Mouse (Mus musculus) Patski (cell line): ENCODE data around the gene Gm4707. TPM values are rescaled to one million over a fixed set of nuclear protein-coding genes. Genes with fewer than 3 reads are reported as not detected.
A peak's percentile ranks its signal among the peaks of the same experiment; 100 is the strongest.
"Not testable (repeated sequence)": the region's sequence is repeated elsewhere in the genome, so short reads cannot be mapped to it uniquely, and the experiment has no call there.

ENCODE experiments used
- ATAC-seq: fragments of 100-300 bp; one replicate; pipeline ENCODE4 v1.8.0; 2021
- CTCF ChIA-PET: fragments of 350-600 bp; sonication (Branson Sonifier 250); formaldehyde crosslinking; loops from one replicate; lab custom pipeline; 2022; ENCODE audit warnings: inconsistent platforms; lab: Charles Lee
- POLR2A ChIA-PET: fragments of 350-600 bp; sonication (Branson Sonifier 250); formaldehyde crosslinking; loops from one replicate; lab custom pipeline; 2022; ENCODE audit warnings: antibody characterized with exemption, inconsistent platforms; lab: Charles Lee
- DNase-seq: peaks from one replicate; pipeline ENCODE4 v3.0.0-alpha.2; 2011; ENCODE audit warnings: low read depth, low spot score
- H3K27me3 ChIP-seq: fragments of 371-371 bp; one replicate; pipeline ENCODE4 v1.5.1; 2021
- CTCF ChIP-seq: fragments of 100-300 bp; IDR thresholded peaks from one replicate; pipeline ENCODE4 v1.5.1; 2021
- in situ Hi-C: fragments of 300-500 bp; cut with MboI; formaldehyde crosslinking; loops from 3 replicates; pipeline ENCODE4 v1.11.1; 2018; ENCODE audit warnings: low pct_unique_long_range_greater_than_20kb, mixed read lengths
- polyA plus RNA-seq: library from polyadenylated mRNA; unstranded; gene quantifications from one replicate; pipeline ENCODE4 v1.2.3, GENCODE M21; 2021

Gene Gm4707
- polyA plus RNA-seq, 1 experiment from 2014 or later, result 0.47 TPM

DNA sequence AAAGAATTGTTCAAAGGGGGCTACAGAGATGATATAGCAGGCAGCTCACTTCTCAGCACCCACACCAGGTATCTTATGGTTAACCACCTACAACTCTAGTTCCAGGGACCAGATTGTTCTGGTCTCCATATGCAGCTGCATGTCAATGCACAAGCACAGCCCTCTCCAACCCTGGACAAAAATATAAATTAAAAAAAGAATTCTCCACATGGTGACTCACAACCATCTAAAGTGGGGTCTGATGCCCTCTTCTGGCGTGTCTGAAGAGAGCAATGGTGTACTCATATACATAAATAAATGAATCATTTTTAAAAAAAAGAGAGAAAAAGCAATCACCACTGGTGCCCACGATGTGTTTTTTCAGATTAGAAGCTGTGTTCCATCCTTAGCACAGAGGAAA lies 15.0 kb downstream of the Gm4707 start:
- ATAC-seq, result no peak
- ChIA-PET CTCF (interaction anchor here (0.8 to 2.7 kb wide), 4 partner anchors 11 to 82 kb away, joined by 3 to 13 read pairs (median 3); no protein-coding TSS in a partner anchor), POLR2A (no interaction called here)
- H3K27me3 ChIP-seq, result no peaks in the 10 kb centered on the region
- no peak for DNase-seq
- TF ChIP-seq CTCF, result peak; percentile 38
- in situ Hi-C loops, result no loop called here

DNA sequence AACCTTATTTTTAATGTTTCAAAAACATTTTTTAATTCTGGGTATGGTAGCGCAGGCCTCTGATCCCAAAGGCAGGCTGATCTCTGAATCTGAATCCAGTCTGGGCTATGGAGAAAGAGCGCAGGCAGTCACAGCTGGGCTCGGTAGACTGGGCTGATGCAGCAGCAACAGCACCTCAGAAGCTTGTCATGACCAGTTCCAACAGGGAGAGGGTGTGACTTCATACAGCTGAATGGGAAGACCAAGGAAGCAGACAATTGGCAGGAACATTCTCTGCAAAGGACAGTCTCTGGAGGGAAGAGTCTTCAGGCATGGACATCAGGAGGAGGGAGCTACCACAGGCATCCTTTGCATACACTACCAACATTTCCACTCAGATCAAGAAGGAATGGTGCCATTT lies 15.6 kb downstream of the Gm4707 start:
- ATAC-seq (no peak), DNase-seq (no peak)
- no peak for TF ChIP-seq CTCF
- in situ Hi-C loops, result no loop called here
- no peaks in the 10 kb centered on the region for H3K27me3 ChIP-seq
- ChIA-PET CTCF (interaction anchor here (1.4 to 2.7 kb wide), 3 partner anchors 11 to 82 kb away, joined by 3 to 13 read pairs (median 3); no protein-coding TSS in a partner anchor), POLR2A (no interaction called here)

DNA sequence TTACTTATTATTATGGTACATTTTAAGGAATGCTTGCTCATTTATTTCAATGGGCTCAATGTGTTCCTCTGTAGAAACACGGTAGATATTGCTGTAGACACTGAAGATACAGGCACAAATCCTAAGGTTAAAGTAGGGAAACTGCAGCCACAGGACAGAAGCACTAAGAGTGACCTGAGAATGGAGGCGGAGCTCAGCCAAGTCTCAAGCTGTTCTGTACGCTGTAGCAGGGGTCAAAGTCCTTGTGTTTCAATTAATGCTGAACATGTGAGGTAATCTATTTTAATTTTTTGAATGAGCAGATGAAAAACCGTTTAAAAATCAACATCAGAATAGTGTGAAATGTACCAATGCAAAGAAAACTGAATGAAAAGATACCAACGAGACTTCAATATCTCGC lies 16.4 kb downstream of the Gm4707 start:
- ChIA-PET CTCF (interaction anchor here (2.7 kb wide), 1 partner anchor 12 kb away, joined by 13 read pairs; no protein-coding TSS in a partner anchor), POLR2A (no interaction called here)
- ATAC-seq (no peak), DNase-seq (no peak)
- no peak for TF ChIP-seq CTCF
- H3K27me3 ChIP-seq, result no peaks in the 10 kb centered on the region
- in situ Hi-C loops, result no loop called here

DNA sequence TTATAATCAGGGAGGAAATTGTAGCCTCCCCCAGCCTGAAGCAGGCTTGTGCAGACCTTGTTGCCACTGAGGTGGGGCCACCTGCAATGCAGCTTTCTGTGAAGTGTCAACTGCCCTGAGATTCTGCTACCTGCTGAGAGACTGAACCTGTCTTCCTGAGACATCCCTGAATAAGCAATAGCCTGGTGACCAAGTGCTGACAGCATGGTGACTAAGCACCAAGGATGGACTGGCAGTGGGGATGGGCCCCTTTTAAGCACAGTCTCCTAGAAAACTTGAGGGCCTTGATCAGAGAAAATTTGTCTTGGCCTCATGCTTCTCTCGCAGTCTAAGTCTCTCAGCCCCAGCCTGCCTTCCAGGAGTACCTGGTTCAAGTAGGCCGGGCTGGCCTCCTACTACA lies 37.2 kb downstream of the Gm4707 start:
- POLR2A ChIA-PET, DNase-seq, in situ Hi-C loops, ATAC-seq, H3K27me3 ChIP-seq, CTCF ChIA-PET: not testable (repeated sequence)

DNA sequence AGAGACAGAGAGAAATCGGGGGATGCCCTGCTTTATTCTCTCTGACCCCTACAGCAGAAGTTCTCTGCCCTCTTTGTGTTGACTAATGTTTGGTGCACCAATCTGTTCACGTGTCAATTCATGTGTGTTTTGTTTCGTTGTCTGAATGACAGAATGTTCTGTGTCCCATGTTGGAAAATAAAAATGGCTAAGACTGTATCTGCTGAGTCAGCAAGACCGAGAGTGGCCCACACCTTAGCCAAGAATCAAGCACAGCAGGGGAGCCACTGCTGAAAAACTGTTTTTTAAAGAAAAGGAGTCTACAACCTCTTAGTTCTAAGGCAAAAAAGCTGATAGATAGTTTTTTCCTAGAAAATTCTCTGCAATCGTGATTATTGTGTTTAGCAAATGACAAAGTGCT lies 40.3 kb downstream of the Gm4707 start:
- DNase-seq, POLR2A ChIA-PET, ATAC-seq, H3K27me3 ChIP-seq, CTCF ChIA-PET, in situ Hi-C loops: not testable (repeated sequence)

DNA sequence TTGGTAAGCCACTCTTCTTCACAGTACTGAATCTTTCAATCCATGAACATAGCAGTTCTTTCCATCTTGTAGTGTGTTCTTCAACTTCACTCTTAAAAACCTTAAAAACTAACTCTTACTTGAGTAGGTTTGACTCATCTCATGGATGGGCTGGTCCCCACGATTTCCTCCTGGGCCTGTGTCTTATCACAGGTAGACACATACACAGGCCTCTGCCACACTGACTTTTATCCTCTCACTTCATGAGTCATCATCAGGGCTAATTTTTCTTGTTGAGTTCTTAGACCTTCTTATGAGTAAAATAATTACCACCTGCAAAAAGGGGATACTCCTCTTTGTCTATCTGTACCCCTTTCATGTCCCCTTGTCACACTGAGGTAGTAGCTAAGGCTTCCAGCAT lies 42.7 kb downstream of the Gm4707 start:
- in situ Hi-C loops, result no loop called here
- CTCF ChIA-PET, result no interaction called here
- ATAC-seq, result no peak

More for the DNA sequence above, 42.7 kb downstream of the Gm4707 start:
- no peak for TF ChIP-seq CTCF
- no peaks in the 10 kb centered on the region for H3K27me3 ChIP-seq
- no peak for DNase-seq
- POLR2A ChIA-PET, result no interaction called here

Other genes with a start within 250 kb of the Gm4707 start
- 0.59 TPM for gene Emilin2, start 147.9 kb downstream of the Gm4707 start, polyA plus RNA-seq
- 45.8 TPM for gene Smchd1, start 15.4 kb upstream of the Gm4707 start, polyA plus RNA-seq
- 24.4 TPM for gene Ndc80, start 66.9 kb upstream of the Gm4707 start, polyA plus RNA-seq
- gene Spdya, start 92.1 kb upstream of the Gm4707 start, polyA plus RNA-seq, result 2.3 TPM
- gene Wdr43, start 156.0 kb upstream of the Gm4707 start, polyA plus RNA-seq, result 74.4 TPM
- 1.8 TPM for gene Togaram2, start 213.3 kb upstream of the Gm4707 start, polyA plus RNA-seq